Mouse (Mus musculus) intestine, embryonic 16.5 days (tissue): ENCODE results near the gene Plppr5. TPM values are rescaled to one million over a fixed set of nuclear protein-coding genes. Genes with fewer than 3 reads are reported as not detected.

Source experiments
- ATAC-seq: fragments of 200-750 bp; cut with Nextera tagmentation; 2 replicates; pipeline ENCODE4 v1.8.0; 2017; ENCODE audit warnings: moderate TSS enrichment, moderate library complexity
- H3K27ac ChIP-seq: fragments of 300-500 bp; sonication (generic); 2 replicates; pipeline ENCODE4 v1.5.1; 2014; ENCODE audit warnings: mild to moderate bottlenecking, low read length
- H3K27me3 ChIP-seq: fragments of 300-500 bp; sonication (generic); replicated peaks from 2 replicates; pipeline ENCODE4 v1.6.1; 2014; ENCODE audit warnings: low read length, control low read depth, mixed read lengths; ENCODE audit not compliant: control insufficient read depth, insufficient read depth
- H3K36me3 ChIP-seq: fragments of 300-500 bp; sonication (generic); 2 replicates; pipeline ENCODE4 v1.6.1; 2014; ENCODE audit warnings: low read length, control low read depth; ENCODE audit not compliant: control insufficient read depth, insufficient read depth
- H3K4me1 ChIP-seq: fragments of 300-500 bp; sonication (generic); 2 replicates; pipeline ENCODE4 v1.6.1; 2014; ENCODE audit warnings: low read length, control low read depth, mixed read lengths; ENCODE audit not compliant: control insufficient read depth, insufficient read depth
- H3K4me2 ChIP-seq: fragments of 300-500 bp; sonication (generic); 2 replicates; pipeline ENCODE4 v1.6.1; 2014; ENCODE audit warnings: low read depth, low read length, control low read depth
- H3K4me3 ChIP-seq: fragments of 300-500 bp; sonication (generic); 2 replicates; pipeline ENCODE4 v1.5.1; 2014; ENCODE audit warnings: mild to moderate bottlenecking, low read length
- H3K9ac ChIP-seq: fragments of 300-500 bp; sonication (generic); 2 replicates; pipeline ENCODE4 v1.6.1; 2014; ENCODE audit warnings: low read depth, low read length
- H3K9me3 ChIP-seq: fragments of 300-500 bp; sonication (generic); 2 replicates; pipeline ENCODE4 v1.6.1; 2016; ENCODE audit warnings: low read length, control low read depth; ENCODE audit not compliant: control insufficient read depth
- WGBS: fragments of 180-500 bp; shearing (Covaris S2); extraction: QIAGEN DNeasy Blood & Tissue Kit; methylation state at CpG from one replicate; pipeline ENCODE4 v1.1.7; 2014; 5-methylcytosine and 5-hydroxymethylcytosine counted together
- polyA plus RNA-seq: library from polyadenylated mRNA; unstranded; fragments of >200 nt; fragmentation: Nextera tagmentation; extraction: Ambion mirVana; gene quantifications from 2 replicates; pipeline ENCODE4 v1.2.1, GENCODE M21; 2015

Plppr5 gene
- polyA plus RNA-seq, 1 experiment from 2014 or later = 1.2 TPM

- Histone ChIP-seq H3K27me3 (no peaks in the 10 kb centered on the region), H3K4me3 (no peak overlapping the region), H3K9me3 (no peaks in the 10 kb centered on the region), H3K9ac (no peak overlapping the region), H3K27ac (no peak overlapping the region), H3K36me3 (no peaks in the 10 kb centered on the region), H3K4me2 (no peak overlapping the region), H3K4me1 (peaks cover 2% of the 10 kb centered on the region; the same call in 1 of the 2 replicates)
- WGBS = 71% methylated on average over 2 of the region's 2 CpGs
- no peak for ATAC-seq
These were observed 28.8 kb downstream of the Plppr5 start for GRCm38 (mm10) chr3:117603458-117603857.

DNA sequence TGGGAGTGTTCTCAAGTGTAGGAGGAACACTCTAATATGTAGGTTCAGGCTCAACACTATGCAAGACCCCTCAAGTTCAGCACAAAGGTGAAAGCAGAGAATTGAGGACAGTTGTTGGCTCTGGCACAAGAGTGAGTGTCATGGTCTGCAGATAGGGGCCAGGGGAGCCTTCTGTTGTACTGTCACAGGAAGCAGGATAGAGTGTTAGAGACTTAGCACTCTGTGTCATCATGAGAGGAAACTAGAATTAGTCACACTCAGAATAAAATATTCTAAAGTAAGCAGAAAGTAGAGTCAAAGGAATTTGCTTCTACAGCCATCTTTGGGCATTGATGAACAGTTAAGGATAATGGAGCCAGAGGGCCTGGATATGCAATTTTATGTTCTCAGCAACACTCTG lies 31.7 kb downstream of the Plppr5 start:
- Histone ChIP-seq H3K9me3 (no peaks in the 10 kb centered on the region), H3K36me3 (no peaks in the 10 kb centered on the region), H3K27ac (no peak overlapping the region), H3K4me3 (no peak overlapping the region), H3K9ac (no peak overlapping the region), H3K4me2 (no peak overlapping the region), H3K27me3 (no peaks in the 10 kb centered on the region), H3K4me1 (peaks cover 2% of the 10 kb centered on the region; the same call in 1 of the 2 replicates)
- no peak for ATAC-seq

DNA sequence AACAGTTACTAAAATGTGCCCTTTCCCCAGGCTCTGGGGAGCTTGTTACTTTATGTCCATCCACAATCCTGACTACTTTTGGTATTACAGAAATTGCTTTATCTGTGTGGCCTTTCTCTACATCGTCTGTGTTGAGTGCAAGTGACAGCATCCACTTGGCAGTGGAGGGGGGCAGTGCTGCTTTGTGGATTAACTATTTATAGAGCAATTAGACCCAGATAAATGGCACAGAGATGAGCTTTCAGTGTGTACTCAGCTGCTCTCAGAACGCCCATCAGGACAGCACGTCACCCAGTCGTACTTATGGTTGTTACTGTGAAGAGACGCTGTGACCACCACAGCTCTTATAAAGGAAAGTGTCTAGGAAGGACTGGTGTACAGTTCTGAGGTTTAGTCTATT lies 36.8 kb downstream of the Plppr5 start:
- WGBS = 61% methylated on average over 5 of the region's 5 CpGs
- no peaks in the 10 kb centered on the region for H3K27me3 ChIP-seq
- no peak overlapping the region for H3K27ac ChIP-seq
- no peak overlapping the region for H3K9ac ChIP-seq
- no peaks in the 10 kb centered on the region for H3K36me3 ChIP-seq
- no peak overlapping the region for H3K4me3 ChIP-seq
- H3K4me2 ChIP-seq = no peak overlapping the region
- H3K4me1 ChIP-seq = peaks cover 2% of the 10 kb centered on the region; the same call in 1 of the 2 replicates
- ATAC-seq = no peak
- H3K9me3 ChIP-seq = no peaks in the 10 kb centered on the region

GRCm38 (mm10) chr3:117614856-117615255 lies 40.2 kb downstream of the Plppr5 start:
- H3K4me1 ChIP-seq = no peaks in the 10 kb centered on the region
- no peaks in the 10 kb centered on the region for H3K36me3 ChIP-seq
- H3K27me3 ChIP-seq = no peaks in the 10 kb centered on the region
- no peak overlapping the region for H3K4me3 ChIP-seq
- H3K4me2 ChIP-seq = no peak overlapping the region
- H3K9me3 ChIP-seq = no peaks in the 10 kb centered on the region
- H3K9ac ChIP-seq = no peak overlapping the region
- 82% methylated on average over 1 of the region's 1 CpGs for WGBS
- H3K27ac ChIP-seq = no peak overlapping the region
- ATAC-seq = no peak

DNA sequence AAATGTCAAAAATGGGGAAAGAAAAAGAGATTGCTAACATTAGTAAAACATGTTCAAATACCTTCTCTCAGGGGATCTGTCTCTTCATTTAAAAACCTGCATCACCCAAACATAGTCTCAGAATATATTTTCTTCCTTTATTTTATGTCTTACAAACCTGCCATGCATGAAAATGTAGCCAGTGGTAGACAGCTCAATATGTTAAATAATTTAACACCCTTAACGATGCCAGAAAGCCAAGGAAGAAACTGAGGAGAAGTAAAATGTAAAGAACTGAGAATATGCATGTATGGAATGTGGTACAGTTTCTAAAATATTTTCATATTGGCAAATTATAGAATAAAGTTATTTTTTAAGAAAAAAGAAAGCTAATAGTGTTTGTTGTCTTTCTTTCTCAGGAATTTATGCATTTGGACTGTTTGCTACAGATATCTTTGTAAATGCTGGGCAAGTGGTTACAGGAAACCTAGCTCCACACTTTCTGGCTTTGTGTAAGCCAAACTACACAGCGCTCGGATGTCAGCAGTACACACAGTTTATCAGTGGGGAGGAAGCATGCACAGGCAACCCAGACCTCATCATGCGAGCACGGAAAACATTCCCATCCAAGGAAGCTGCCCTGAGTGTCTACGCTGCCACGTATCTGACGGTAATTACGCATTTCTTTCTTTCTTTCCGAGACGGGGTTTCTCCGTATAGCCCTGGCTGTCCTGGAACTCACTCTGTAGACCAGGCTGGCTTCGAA lies 50.8 kb downstream of the Plppr5 start:
- H3K4me1 ChIP-seq = no peaks in the 10 kb centered on the region
- H3K4me3 ChIP-seq = no peak overlapping the region
- WGBS = 88% methylated on average over 13 of the region's 13 CpGs
- no peaks in the 10 kb centered on the region for H3K36me3 ChIP-seq
- no peak overlapping the region for H3K9ac ChIP-seq
- no peak overlapping the region for H3K27ac ChIP-seq
- no peak for ATAC-seq
- no peaks in the 10 kb centered on the region for H3K9me3 ChIP-seq
- no peak overlapping the region for H3K4me2 ChIP-seq
- H3K27me3 ChIP-seq = no peaks in the 10 kb centered on the region

DNA sequence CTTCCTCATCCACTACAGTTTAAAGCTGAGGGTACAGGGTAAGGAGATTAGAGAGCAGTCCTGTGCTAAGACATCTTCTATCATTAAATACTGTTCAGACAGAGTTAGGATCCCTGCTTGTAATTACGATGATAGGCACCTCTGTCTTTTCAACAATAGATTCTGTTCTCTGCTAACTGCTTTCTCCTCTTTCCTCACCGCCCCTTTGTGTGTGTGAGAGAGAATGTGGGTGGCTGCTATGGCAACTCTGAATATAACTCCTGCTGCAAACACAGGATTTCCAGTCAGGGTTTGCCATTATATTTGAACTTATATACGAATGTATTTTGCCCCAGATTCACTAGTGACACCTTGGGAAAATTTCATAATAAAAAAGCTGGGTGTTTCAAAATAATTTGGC lies 54.2 kb downstream of the Plppr5 start:
- Histone ChIP-seq H3K4me2 (no peak overlapping the region), H3K4me3 (no peak overlapping the region), H3K27ac (no peak overlapping the region), H3K4me1 (no peaks in the 10 kb centered on the region), H3K27me3 (no peaks in the 10 kb centered on the region), H3K9ac (no peak overlapping the region), H3K9me3 (no peaks in the 10 kb centered on the region), H3K36me3 (no peaks in the 10 kb centered on the region)
- 65% methylated on average over 3 of the region's 3 CpGs for WGBS
- ATAC-seq = no peak

GRCm38 (mm10) chr3:117630332-117630731 lies 55.7 kb downstream of the Plppr5 start:
- 46% methylated on average over 2 of the region's 2 CpGs for WGBS
- H3K4me1 ChIP-seq = no peaks in the 10 kb centered on the region
- ATAC-seq = no peak
- no peaks in the 10 kb centered on the region for H3K27me3 ChIP-seq
- no peaks in the 10 kb centered on the region for H3K36me3 ChIP-seq
- no peak overlapping the region for H3K4me2 ChIP-seq
- H3K9me3 ChIP-seq = no peaks in the 10 kb centered on the region
- no peak overlapping the region for H3K9ac ChIP-seq
- H3K27ac ChIP-seq = no peak overlapping the region
- no peak overlapping the region for H3K4me3 ChIP-seq

DNA sequence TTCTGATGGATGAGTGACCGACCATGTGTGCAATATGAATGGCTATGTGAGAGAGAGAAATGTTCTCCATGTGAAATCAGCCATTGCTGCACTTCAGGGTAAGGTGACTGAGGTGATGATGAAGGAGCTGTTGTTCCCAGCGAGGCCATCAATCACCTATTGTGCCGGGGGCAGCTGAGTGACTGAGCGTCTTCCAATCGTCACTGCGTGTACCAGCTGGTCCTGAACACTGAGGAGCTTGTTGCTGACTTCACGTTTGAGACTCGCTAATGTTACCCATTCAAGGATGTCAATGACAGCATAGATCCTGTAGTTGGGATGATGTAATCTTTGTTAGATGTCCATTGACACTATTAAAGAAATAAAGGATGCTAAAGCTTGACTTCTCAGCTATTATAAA lies 74.0 kb downstream of the Plppr5 start:
- H3K4me2 ChIP-seq = no peak overlapping the region
- no peak for ATAC-seq
- no peaks in the 10 kb centered on the region for H3K27me3 ChIP-seq
- H3K4me1 ChIP-seq = no peaks in the 10 kb centered on the region
- WGBS = 74% methylated on average over 8 of the region's 8 CpGs
- no peaks in the 10 kb centered on the region for H3K9me3 ChIP-seq
- no peaks in the 10 kb centered on the region for H3K36me3 ChIP-seq
- no peak overlapping the region for H3K27ac ChIP-seq
- H3K9ac ChIP-seq = no peak overlapping the region
- no peak overlapping the region for H3K4me3 ChIP-seq

GRCm38 (mm10) chr3:117664316-117664715 lies 89.7 kb downstream of the Plppr5 start:
- H3K27me3 ChIP-seq = no peaks in the 10 kb centered on the region
- no peaks in the 10 kb centered on the region for H3K36me3 ChIP-seq
- H3K27ac ChIP-seq = no peak overlapping the region
- no peaks in the 10 kb centered on the region for H3K9me3 ChIP-seq
- no peak overlapping the region for H3K4me2 ChIP-seq
- no peak overlapping the region for H3K4me3 ChIP-seq
- H3K4me1 ChIP-seq = no peaks in the 10 kb centered on the region
- WGBS = 80% methylated on average over 1 of the region's 1 CpGs
- H3K9ac ChIP-seq = no peak overlapping the region
- ATAC-seq = no peak

GRCm38 (mm10) chr3:117679189-117679588 lies 104.6 kb downstream of the Plppr5 start:
- H3K4me3 ChIP-seq = no peak overlapping the region
- ATAC-seq = no peak
- H3K9ac ChIP-seq = no peak overlapping the region
- H3K36me3 ChIP-seq = no peaks in the 10 kb centered on the region
- H3K4me1 ChIP-seq = no peaks in the 10 kb centered on the region
- no peaks in the 10 kb centered on the region for H3K9me3 ChIP-seq
- H3K27me3 ChIP-seq = no peaks in the 10 kb centered on the region
- H3K4me2 ChIP-seq = no peak overlapping the region
- H3K27ac ChIP-seq = no peak overlapping the region
- 92% methylated on average over 6 of the region's 6 CpGs for WGBS
